Mouse (Mus musculus) heart, embryonic 14.5 days (tissue): ENCODE data around the gene Msl3l2. TPM values are rescaled to one million over a fixed set of nuclear protein-coding genes. Genes with fewer than 3 reads are reported as not detected.
A peak's percentile ranks its signal among the peaks of the same experiment; 100 is the strongest.

ENCODE experiments used
- ATAC-seq: fragments of 200-750 bp; cut with Nextera tagmentation; 2 replicates; pipeline ENCODE4 v1.8.0; 2017; ENCODE audit warnings: low read depth, moderate TSS enrichment; ENCODE audit not compliant: insufficient number of reproducible peaks, insufficient read depth, low FRiP score
- H3K27ac ChIP-seq, 2 experiments: fragments of 200-500 bp in 1 of 2; fragments of 300-500 bp in 1 of 2; sonication (generic) in 1 of 2; replicated peaks in 1 of 2; 2 replicates each; pipeline ENCODE4 v1.5.1; 2012 to 2014; ENCODE audit warnings: low read depth in 2 of 2, low read length in 2 of 2, control low read depth in 1 of 2, mild to moderate bottlenecking in 1 of 2, mixed read lengths in 1 of 2; ENCODE audit not compliant: control insufficient read depth in 1 of 2, insufficient read depth in 1 of 2
- H3K27me3 ChIP-seq: fragments of 300-500 bp; sonication (generic); 2 replicates; pipeline ENCODE4 v1.6.1; 2014; ENCODE audit warnings: mild to moderate bottlenecking, low read length, control low read depth; ENCODE audit not compliant: control insufficient read depth, insufficient read depth
- H3K36me3 ChIP-seq: fragments of 300-500 bp; sonication (generic); 2 replicates; pipeline ENCODE4 v1.6.1; 2014; ENCODE audit warnings: mild to moderate bottlenecking, control low read depth, low read length, mixed read lengths; ENCODE audit not compliant: control insufficient read depth, insufficient read depth
- H3K4me1 ChIP-seq, 2 experiments: fragments of 200-500 bp in 1 of 2; fragments of 300-500 bp in 1 of 2; sonication (generic) in 1 of 2; 2 replicates each; pipeline ENCODE4 v1.6.1; 2012 to 2014; ENCODE audit warnings: low read length in 2 of 2, control low read depth in 1 of 2, mixed read lengths in 1 of 2; ENCODE audit not compliant: control insufficient read depth in 2 of 2, insufficient read depth in 2 of 2
- H3K4me2 ChIP-seq: fragments of 300-500 bp; sonication (generic); 2 replicates; pipeline ENCODE4 v1.6.1; 2014; ENCODE audit warnings: mild to moderate bottlenecking, low read length
- H3K4me3 ChIP-seq, 2 experiments: fragments of 200-500 bp in 1 of 2; fragments of 300-500 bp in 1 of 2; sonication (generic) in 1 of 2; 2 replicates each; pipeline ENCODE4 v1.5.1; 2012 to 2014; ENCODE audit warnings: low read length in 2 of 2, mild to moderate bottlenecking in 2 of 2, control low read depth in 1 of 2, low read depth in 1 of 2, moderate library complexity in 1 of 2; ENCODE audit not compliant: control insufficient read depth in 1 of 2, insufficient read depth in 1 of 2
- H3K9ac ChIP-seq: fragments of 300-500 bp; sonication (generic); 2 replicates; pipeline ENCODE4 v1.6.1; 2014; ENCODE audit warnings: mild to moderate bottlenecking, low read length
- H3K9me3 ChIP-seq: fragments of 300-500 bp; sonication (generic); 2 replicates; pipeline ENCODE4 v1.6.1; 2016; ENCODE audit warnings: low read length, control low read depth; ENCODE audit not compliant: control insufficient read depth
- WGBS: fragments of 180-500 bp; shearing (Covaris S2); extraction: QIAGEN DNeasy Blood & Tissue Kit; methylation state at CpG from one replicate; pipeline ENCODE4 v1.1.7; 2014; 5-methylcytosine and 5-hydroxymethylcytosine counted together
- polyA plus RNA-seq: library from polyadenylated mRNA; unstranded; fragments of >200 nt; fragmentation: Nextera tagmentation; extraction: Ambion mirVana; gene quantifications from 2 replicates; pipeline ENCODE4 v1.2.1, GENCODE M21; 2014

The Msl3l2 gene
- polyA plus RNA-seq = 5.5 and 5.7 TPM in 2 replicates

- Histone ChIP-seq H3K9ac (peak within 1 kb of the TSS; percentile 73), H3K9me3 (no peaks in the 10 kb centered on the region), H3K4me1 (no peaks in the 10 kb centered on the region), H3K4me2 (peak within 1 kb of the TSS; percentile 69), H3K27ac (peak within 1 kb of the TSS in 1 of 2 experiments; percentile 38; a peak in 3 of 4 replicates), H3K36me3 (no peaks in the 10 kb centered on the region), H3K4me3 (peak within 1 kb of the TSS; percentile 49 to 54), H3K27me3 (no peaks in the 10 kb centered on the region)
- peak; percentile 71 for ATAC-seq
- WGBS = 21% methylated on average over 18 of the region's 18 CpGs
Measured at GRCm38 (mm10) chr10:56106333-56106995, at the start of gene Msl3l2. Gene Msl3l2, plus strand, starts transcription at chr10:56106917.

- Histone ChIP-seq H3K27me3 (no peaks in the 10 kb centered on the region), H3K36me3 (no peaks in the 10 kb centered on the region), H3K4me1 (no peaks in the 10 kb centered on the region), H3K4me2 (no peak overlapping the region), H3K4me3 (no peak overlapping the region), H3K9me3 (no peaks in the 10 kb centered on the region), H3K27ac (no peak overlapping the region), H3K9ac (no peak overlapping the region)
- WGBS = 80% methylated on average over 3 of the region's 3 CpGs
- ATAC-seq = no peak
Measured at GRCm38 (mm10) chr10:56058979-56059422, 47.7 kb upstream of the Msl3l2 start.

DNA sequence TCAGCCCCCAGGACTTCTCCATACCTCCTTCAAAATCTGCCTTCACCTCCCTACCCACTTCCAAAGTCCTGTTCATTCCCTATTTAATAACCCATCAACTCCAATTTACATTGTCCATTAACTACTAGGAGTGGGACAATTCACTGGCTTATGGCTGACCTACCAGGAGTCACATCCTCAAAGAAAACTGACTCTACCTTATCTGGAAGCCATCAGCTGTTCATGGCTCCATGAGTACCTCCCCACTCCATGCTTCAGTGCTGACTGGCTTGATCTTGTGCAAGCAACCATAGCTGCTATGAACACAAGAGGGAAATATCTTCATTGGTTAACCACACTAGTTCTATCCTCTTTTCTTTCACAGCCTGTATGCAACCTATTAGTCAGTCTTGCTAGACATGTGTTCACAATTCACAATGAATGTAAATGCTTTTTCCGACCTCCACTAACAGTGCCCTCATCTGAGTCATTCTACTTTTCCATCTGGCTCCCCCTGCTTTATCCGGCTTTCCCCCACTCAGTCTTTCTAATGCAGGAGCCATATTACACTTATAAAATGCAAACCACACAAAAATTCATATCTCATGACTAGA lies 45.4 kb upstream of the Msl3l2 start:
- H3K36me3 ChIP-seq = no peaks in the 10 kb centered on the region
- no peak for ATAC-seq
- H3K4me1 ChIP-seq = no peaks in the 10 kb centered on the region
- no peak overlapping the region for H3K9ac ChIP-seq
- H3K27ac ChIP-seq = no peak overlapping the region
- H3K27me3 ChIP-seq = no peaks in the 10 kb centered on the region
- H3K9me3 ChIP-seq = no peaks in the 10 kb centered on the region
- H3K4me3 ChIP-seq = no peak overlapping the region
- WGBS = 87% methylated on average over 2 of the region's 2 CpGs
- no peak overlapping the region for H3K4me2 ChIP-seq

- Histone ChIP-seq H3K4me2 (no peak overlapping the region), H3K27me3 (no peaks in the 10 kb centered on the region), H3K9ac (no peak overlapping the region), H3K27ac (no peak overlapping the region), H3K4me1 (no peaks in the 10 kb centered on the region), H3K4me3 (no peak overlapping the region), H3K36me3 (no peaks in the 10 kb centered on the region), H3K9me3 (no peaks in the 10 kb centered on the region)
- no peak for ATAC-seq
- WGBS = 89% methylated on average over 2 of the region's 2 CpGs
Measured at GRCm38 (mm10) chr10:56062746-56063145, 44.0 kb upstream of the Msl3l2 start.

DNA sequence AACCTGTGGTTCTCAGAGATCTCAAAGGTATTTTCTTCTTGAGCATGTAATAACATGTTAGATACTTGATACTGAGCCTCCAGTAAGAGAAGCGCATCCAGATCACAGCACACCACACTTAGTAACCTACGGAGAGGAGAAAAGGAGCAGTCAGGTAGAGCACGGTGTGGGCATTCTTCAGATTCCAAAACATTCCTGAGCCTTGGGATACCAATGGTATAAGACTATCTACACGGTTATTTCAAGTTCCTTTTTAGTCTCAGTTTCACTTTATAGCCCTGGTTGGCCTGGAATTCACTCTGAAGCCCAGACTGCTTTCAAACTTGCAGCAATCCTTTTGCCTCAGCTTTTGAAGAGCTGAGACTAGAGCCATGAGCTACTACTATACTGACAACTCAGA lies 17.0 kb upstream of the Msl3l2 start:
- WGBS = 73% methylated on average over 4 of the region's 4 CpGs
- ATAC-seq = no peak
- no peaks in the 10 kb centered on the region for H3K4me1 ChIP-seq

GRCm38 (mm10) chr10:56094586-56094985 lies 12.1 kb upstream of the Msl3l2 start:
- ATAC-seq = no peak
- 79% methylated on average over 5 of the region's 5 CpGs for WGBS
- no peaks in the 10 kb centered on the region for H3K4me1 ChIP-seq
- no peak overlapping the region for H3K27ac ChIP-seq
- no peaks in the 10 kb centered on the region for H3K36me3 ChIP-seq
- no peak overlapping the region for H3K4me2 ChIP-seq
- no peak overlapping the region for H3K4me3 ChIP-seq
- H3K9ac ChIP-seq = no peak overlapping the region
- H3K9me3 ChIP-seq = no peaks in the 10 kb centered on the region
- no peaks in the 10 kb centered on the region for H3K27me3 ChIP-seq

More for the DNA sequence above, 17.0 kb upstream of the Msl3l2 start:
- Histone ChIP-seq H3K36me3 (no peaks in the 10 kb centered on the region), H3K9me3 (no peaks in the 10 kb centered on the region), H3K27ac (no peak overlapping the region), H3K9ac (no peak overlapping the region), H3K27me3 (no peaks in the 10 kb centered on the region), H3K4me2 (no peak overlapping the region), H3K4me3 (no peak overlapping the region)

DNA sequence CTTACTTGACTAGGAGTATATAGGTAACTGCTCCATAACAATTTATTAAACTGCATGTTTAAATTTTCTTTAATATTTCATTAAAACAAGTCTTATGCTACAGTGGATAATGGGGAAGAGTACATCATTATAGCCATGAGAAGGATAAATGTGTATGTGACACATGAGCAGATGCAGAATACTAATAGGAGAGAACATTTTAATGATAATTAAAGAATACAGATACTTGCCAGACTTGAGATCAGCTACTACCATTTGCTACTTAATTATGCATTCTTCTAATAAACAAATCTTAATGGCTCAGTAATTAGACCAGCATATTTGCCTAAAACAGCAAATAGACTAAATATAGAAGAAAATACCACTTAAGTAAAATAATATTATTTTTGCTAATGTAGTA lies 10.0 kb upstream of the Msl3l2 start:
- Histone ChIP-seq H3K27me3 (no peaks in the 10 kb centered on the region), H3K36me3 (no peaks in the 10 kb centered on the region), H3K4me3 (no peak overlapping the region), H3K9me3 (no peaks in the 10 kb centered on the region), H3K4me2 (no peak overlapping the region), H3K9ac (no peak overlapping the region), H3K27ac (no peak overlapping the region), H3K4me1 (no peaks in the 10 kb centered on the region)
- ATAC-seq = no peak
